Mouse (Mus musculus) lung, adult 18-20 months (tissue): ENCODE results near the gene Hoxd8.

Experiments
- DNase-seq, 2 experiments: peaks; one replicate each; pipeline ENCODE4 v3.0.0; 2022; ENCODE audit warnings: mixed read lengths in 2 of 2

Gene Hoxd8

DNA sequence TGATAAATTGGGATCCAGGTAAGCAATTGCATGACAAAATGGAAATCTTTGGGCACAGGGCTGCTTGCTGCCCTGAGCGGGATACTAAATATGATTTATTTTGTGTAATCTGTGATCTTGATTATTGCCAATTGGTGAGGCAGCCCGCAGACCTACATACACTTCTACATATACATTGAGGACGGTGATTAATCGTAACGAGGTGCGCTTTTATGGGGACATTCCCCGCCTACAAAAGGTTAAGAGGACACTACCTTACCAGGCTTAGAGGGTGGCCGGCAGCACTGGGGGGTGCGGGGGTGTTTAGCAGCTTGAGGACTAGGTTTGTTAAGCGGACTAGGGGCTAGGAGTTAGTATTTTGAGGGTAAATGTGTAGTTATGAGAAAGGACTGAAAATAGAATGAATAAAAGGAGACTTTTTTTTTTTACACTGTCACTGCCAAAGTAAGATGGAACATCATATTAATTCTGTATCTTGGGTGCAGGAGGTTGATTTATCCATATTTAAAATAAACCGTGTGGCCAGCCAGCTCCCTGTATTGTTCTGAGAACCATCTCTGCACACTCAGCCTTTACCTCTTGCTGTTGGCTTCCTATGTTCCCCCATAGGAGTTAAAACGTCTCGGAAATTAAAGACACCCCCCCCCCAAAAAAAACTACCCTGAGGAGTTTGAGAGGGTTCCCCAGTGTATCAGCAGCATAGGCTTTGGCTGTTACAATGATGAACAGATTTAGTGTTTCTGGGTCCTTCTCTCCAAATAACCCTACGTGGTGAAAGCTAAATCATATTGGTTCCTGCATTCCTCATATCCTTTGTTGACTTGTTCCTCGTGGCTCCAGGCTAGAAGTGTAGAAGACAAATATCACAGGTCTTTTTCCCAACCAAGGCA, 32.5 kb downstream of the Hoxd8 start:
- no peak for DNase-seq

DNA sequence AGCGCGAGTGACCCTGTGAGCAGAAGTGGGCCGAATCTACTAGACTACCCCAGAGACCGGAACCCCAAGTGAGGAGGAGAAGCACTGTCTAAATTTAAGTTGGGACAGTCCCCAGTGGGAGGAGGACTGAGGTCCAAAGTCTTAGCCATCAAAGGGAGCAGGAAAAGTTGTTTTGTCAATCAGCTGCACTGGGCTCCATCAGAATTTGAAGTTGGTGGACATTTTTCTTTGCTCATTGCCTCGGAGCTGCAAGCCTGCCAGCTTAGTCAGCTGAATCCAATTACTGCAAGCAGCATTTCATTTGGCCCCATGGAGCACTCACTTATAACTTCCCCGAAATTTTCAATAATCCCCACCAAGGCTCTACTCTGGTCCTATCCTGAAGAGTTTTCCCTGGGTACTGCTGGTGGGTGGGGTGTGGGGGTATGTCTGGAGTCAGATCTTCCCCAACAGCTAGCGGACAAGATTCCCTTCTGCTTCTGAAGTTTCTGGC, 33.2 kb downstream of the Hoxd8 start:
- DNase-seq = no peak

- DNase-seq = no peak
These were observed 34.4 kb downstream of the Hoxd8 start for GRCm38 (mm10) chr2:74738623-74739475.

DNA sequence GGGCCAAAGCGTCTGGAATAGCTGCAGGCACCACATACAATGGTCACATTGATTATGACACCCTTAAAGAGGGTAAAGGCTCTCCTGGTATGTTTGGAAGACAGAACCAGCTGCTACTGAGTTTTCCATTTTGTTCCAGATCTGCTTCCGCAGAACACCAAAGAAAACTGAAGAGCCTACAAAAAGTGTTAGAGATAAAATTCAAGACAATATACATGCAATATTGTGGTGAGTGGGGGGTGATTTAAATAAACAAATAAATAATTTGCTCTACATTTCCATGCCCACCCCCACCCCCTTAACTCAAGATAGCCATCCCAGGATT, 35.0 kb downstream of the Hoxd8 start:
- DNase-seq = no peak

DNA sequence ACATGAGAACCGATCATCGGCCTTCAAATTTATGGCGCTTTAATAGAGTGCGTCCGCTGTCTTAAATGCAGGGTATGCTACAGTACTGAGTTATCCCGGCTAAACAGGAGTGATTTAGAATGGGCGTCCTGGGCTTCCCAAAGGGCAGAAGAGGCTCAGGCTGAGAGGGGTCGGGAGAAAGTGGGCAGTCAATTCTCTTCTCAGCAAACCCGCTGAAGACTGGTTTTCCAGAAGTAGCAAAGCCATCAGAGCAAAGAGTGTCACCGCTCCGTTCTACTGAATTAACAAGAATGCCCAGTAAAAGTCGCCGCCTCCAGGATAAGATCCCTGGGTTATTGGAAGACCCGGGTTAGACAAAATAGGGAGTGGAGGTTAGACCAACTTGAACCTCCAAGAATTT, 35.5 kb downstream of the Hoxd8 start:
- DNase-seq = no peak

DNA sequence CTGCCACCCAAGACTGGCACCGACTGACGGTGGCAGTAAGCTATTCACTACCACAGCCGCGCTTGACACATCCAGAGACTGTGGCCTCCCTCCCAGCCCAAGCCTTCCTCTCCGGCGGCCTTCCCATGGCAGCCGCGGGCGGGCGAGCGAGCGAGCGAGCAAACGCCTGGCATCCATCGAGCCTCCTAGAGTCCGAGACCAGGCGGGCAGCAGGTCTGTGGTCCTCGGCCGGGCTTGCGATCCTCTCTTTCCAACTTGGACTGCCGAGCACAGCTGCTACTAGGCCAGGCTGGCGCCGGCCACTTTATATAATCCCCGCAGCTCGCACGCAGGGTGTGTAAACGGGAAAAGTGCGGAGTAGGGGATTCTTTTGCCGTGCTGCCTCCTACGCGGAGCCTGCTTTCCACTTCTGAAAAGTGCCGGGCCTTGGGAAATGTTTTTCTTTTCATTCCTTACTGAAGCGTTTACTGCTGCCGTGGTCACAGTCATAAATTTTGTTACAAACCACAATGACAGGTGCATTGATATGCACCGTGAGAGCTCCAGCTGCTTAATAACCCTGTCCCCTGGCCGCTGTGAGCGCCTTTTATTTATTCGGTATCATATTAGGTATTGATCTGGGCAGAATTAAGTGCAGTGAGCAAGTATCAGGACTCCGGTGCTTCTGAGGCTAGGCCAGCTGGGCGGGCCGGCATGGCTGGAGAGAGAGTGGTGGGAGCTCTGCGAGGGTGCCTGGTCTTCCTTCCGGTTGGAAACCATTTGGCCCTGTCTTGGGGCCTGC, 36.1 kb downstream of the Hoxd8 start:
- DNase-seq = no peak

- DNase-seq = no peak
These were observed 37.0 kb downstream of the Hoxd8 start for GRCm38 (mm10) chr2:74741252-74741978.

DNA sequence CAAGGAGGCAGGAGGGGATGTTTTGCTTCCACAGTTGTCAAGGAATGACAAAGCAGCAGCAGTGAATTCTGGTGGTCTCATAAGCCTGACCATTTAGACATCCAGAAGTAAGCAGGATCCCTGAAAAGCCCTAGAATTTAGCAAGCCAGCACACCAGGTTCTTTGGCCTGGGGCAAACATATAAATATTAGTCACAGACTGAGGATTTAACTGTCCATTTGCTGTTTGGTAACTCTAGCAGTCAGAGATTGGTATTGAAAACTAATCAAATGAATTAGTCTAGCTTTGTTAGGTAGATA, 37.5 kb downstream of the Hoxd8 start:
- DNase-seq = no peak

DNA sequence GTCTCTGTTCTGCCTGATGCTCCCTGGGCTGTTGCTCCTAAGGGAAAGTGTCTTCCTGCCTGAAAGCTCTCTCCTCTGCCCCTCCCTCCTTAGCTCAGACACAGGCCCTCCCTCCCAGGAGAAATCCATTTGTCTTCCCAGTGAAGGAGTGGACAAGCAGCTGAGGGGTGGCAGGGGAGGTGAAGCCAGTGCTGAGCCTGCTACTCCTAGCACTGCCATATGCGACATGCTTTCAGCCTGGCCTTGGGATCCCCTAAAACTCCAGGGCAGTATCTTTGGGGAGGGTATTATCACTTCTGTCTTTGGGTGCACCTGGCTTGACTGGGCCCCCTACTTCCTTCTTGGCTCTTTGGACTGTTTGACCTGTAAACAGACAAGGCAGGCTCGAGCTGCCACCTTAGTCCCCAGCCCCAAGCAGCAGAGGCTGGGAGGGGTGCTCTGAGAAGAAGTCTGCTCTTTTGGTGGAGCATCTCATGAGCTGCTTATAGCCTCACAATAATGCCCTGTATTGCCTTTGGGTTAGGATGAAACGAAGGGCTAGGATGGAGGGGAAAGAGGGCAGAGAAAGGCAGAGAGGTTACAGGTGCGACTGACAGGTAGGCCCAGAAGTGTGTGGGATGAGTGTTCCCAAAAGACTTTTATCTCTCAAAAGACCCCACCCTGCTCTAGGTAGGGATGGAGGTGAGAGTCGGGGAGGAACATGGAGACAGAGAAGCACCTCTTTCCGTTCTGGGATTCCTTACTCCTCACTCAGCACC, 41.3 kb downstream of the Hoxd8 start:
- DNase-seq = no peak

- DNase-seq = no peak
These were observed 42.0 kb downstream of the Hoxd8 start for GRCm38 (mm10) chr2:74746298-74746921.

DNA sequence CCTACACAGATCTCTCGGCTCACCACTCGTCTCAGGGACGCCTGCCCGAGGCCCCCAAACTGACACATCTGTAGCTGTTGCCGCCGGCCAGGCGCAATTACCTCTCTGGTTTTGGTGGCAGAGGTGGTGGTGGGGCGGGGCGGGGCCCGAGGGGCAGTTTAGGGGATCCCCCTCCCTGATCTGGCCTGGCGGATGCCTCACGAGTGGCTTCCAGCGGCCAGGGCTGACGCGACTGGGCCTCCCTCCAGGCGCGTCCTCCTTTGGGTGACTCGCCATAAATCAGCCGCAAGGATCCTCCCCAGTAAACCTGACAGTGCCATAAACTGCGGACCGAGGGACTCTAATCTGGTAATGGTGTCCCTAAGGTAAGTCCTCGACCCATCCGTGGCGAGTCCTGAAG, 42.6 kb downstream of the Hoxd8 start:
- no peak for DNase-seq

- no peak for DNase-seq
These were observed 43.3 kb downstream of the Hoxd8 start for GRCm38 (mm10) chr2:74747661-74748141.

GRCm38 (mm10) chr2:74748436-74748995, 44.1 kb downstream of the Hoxd8 start:
- DNase-seq = no peak

GRCm38 (mm10) chr2:74749337-74750121, 45.1 kb downstream of the Hoxd8 start:
- DNase-seq = no peak

DNA sequence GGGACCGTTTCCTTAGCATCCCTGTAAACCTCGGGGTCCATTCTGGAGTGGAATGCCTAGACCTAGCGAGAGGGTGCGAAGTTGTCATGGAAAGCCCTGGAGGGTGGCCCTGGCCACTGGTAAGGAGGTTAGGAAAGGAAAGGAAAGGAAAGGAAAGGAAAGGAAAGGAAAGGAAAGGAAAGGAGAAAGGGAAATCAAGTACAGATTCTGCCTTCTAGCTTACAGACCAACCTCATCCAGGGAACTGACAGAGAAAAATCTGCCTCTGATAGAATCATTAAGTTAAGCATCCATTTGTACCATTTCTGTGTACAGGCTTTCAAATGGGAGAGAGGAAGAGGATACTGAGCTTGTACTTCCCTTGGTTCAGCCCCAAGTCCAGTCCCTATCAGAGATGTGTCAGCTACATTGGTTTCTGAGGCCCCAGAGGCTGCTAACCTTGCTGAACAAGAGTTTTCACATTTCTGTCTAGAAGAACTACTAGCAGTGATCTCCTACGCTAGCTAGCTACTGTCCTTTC, 46.4 kb downstream of the Hoxd8 start:
- no peak for DNase-seq

GRCm38 (mm10) chr2:74751861-74752260, 47.4 kb downstream of the Hoxd8 start:
- no peak for DNase-seq

- DNase-seq = no peak
These were observed 48.2 kb downstream of the Hoxd8 start for GRCm38 (mm10) chr2:74752431-74753174.

DNA sequence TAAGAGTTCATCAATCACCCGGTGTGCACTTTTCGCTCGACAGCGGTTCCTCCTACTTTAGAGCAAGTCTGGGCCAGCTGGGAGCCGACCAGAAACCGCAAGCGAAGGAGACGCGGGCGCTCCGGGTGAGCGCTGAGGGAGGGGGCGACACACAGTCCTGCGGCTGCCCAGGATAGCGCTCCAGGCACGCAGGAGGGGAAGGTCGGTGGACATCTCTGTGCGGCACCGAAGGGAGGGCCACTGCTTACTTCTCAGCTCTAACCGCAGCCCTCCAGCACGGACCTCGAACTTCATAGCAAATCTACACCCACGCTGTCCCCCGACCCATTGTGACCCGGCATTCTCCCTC, 48.7 kb downstream of the Hoxd8 start:
- no peak for DNase-seq

- DNase-seq = no peak
These were observed 49.3 kb downstream of the Hoxd8 start for GRCm38 (mm10) chr2:74753711-74754110.
